Mouse (Mus musculus) kidney, postnatal 0 days (tissue): ENCODE results near the gene Pgd. TPM values are rescaled to one million over a fixed set of nuclear protein-coding genes. Genes with fewer than 3 reads are reported as not detected.
"Not testable (repeated sequence)": the region's sequence is repeated elsewhere in the genome, so short reads cannot be mapped to it uniquely, and the experiment has no call there.

Experiments
- ATAC-seq: fragments of 200-750 bp; cut with Nextera tagmentation; replicated peaks from 2 replicates; pipeline ENCODE4 v1.8.0; 2017; ENCODE audit warnings: low read depth, moderate number of reproducible peaks, moderate TSS enrichment, moderate library complexity; ENCODE audit not compliant: low FRiP score
- DNase-seq: peaks from one replicate; pipeline ENCODE4 v3.0.0-alpha.2; 2016; ENCODE audit warnings: low spot score
- H3K27ac ChIP-seq: fragments of 300-500 bp; sonication (generic); 2 replicates; pipeline ENCODE4 v1.5.1; 2014; ENCODE audit warnings: mild to moderate bottlenecking
- H3K27me3 ChIP-seq: fragments of 300-500 bp; sonication (generic); 2 replicates; pipeline ENCODE4 v1.6.1; 2014; ENCODE audit warnings: low read length, mixed read lengths; ENCODE audit not compliant: insufficient read depth
- H3K36me3 ChIP-seq: fragments of 300-500 bp; sonication (generic); 2 replicates; pipeline ENCODE4 v1.6.1; 2014; ENCODE audit warnings: low read length, mixed read lengths; ENCODE audit not compliant: insufficient read depth
- H3K4me1 ChIP-seq: fragments of 300-500 bp; sonication (generic); replicated peaks from 2 replicates; pipeline ENCODE4 v1.6.1; 2014; ENCODE audit warnings: antibody characterized with exemption, low read length, mixed read lengths; ENCODE audit not compliant: insufficient read depth
- H3K4me2 ChIP-seq: fragments of 300-500 bp; sonication (generic); 2 replicates; pipeline ENCODE4 v1.6.1; 2014; ENCODE audit warnings: mild to moderate bottlenecking, low read length, moderate library complexity, mixed read lengths
- H3K4me3 ChIP-seq: fragments of 300-500 bp; sonication (generic); replicated peaks from 2 replicates; pipeline ENCODE4 v1.5.1; 2014; ENCODE audit warnings: low read depth, low read length
- H3K9ac ChIP-seq: fragments of 300-500 bp; sonication (generic); 2 replicates; pipeline ENCODE4 v1.6.1; 2014; ENCODE audit warnings: low read depth, low read length
- H3K9me3 ChIP-seq: fragments of 300-500 bp; sonication (generic); replicated peaks from 2 replicates; pipeline ENCODE4 v1.6.1; 2016; ENCODE audit warnings: low read length, inconsistent platforms, mixed read lengths
- CTCF ChIP-seq: IDR thresholded peaks from 2 replicates; pipeline ENCODE4 v1.5.1; 2016; ENCODE audit warnings: antibody characterized with exemption, low read depth, mild to moderate bottlenecking, moderate library complexity
- WGBS: fragments of 180-500 bp; shearing (Covaris S2); extraction: QIAGEN DNeasy Blood & Tissue Kit; methylation state at CpG from one replicate; pipeline ENCODE4 v1.1.7; 2014; 5-methylcytosine and 5-hydroxymethylcytosine counted together
- polyA plus RNA-seq: library from polyadenylated mRNA; unstranded; fragments of >200 nt; fragmentation: Nextera tagmentation; extraction: Ambion mirVana; gene quantifications from 2 replicates; pipeline ENCODE4 v1.2.1, GENCODE M21; 2015

The Pgd gene
- polyA plus RNA-seq, 1 experiment from 2014 or later = 95.4 TPM

- Histone ChIP-seq H3K27me3 (no peaks in the 10 kb centered on the region), H3K4me2 (no peak overlapping the region), H3K9ac (no peak overlapping the region), H3K9me3 (no peaks in the 10 kb centered on the region), H3K4me3 (no peak overlapping the region), H3K36me3 (no peaks in the 10 kb centered on the region), H3K27ac (no peak overlapping the region), H3K4me1 (no peaks in the 10 kb centered on the region)
- WGBS = 53% methylated on average over 5 of the region's 5 CpGs
- no peak for TF ChIP-seq CTCF
- ATAC-seq (no peak), DNase-seq (no peak)
Measured at GRCm38 (mm10) chr4:149171581-149171981, 5.0 kb upstream of the Pgd start.

- H3K9ac ChIP-seq = no peak overlapping the region
- peak overlapping the region; percentile 38; the same call in 1 of the 2 replicates for H3K27ac ChIP-seq
- no peaks in the 10 kb centered on the region for H3K9me3 ChIP-seq
- H3K36me3 ChIP-seq = no peaks in the 10 kb centered on the region
- WGBS = 56% methylated on average over 7 of the region's 7 CpGs
- TF ChIP-seq CTCF = no peak
- H3K27me3 ChIP-seq = no peaks in the 10 kb centered on the region
- no peak overlapping the region for H3K4me2 ChIP-seq
- DNase-seq (peak; percentile 43), ATAC-seq (no peak)
- H3K4me1 ChIP-seq = peaks cover 4% of the 10 kb centered on the region; the same call in 1 of the 2 replicates
- H3K4me3 ChIP-seq = no peak overlapping the region
Measured at GRCm38 (mm10) chr4:149170394-149170931, 3.9 kb upstream of the Pgd start.

GRCm38 (mm10) chr4:149169926-149170325 is 3.4 kb upstream of the Pgd start:
- H3K27me3 ChIP-seq, H3K4me2 ChIP-seq, H3K9me3 ChIP-seq, ATAC-seq, H3K36me3 ChIP-seq, H3K4me1 ChIP-seq, H3K4me3 ChIP-seq, DNase-seq, H3K9ac ChIP-seq: not testable (repeated sequence)
- H3K27ac ChIP-seq = peak overlapping the region; percentile 38; the same call in 1 of the 2 replicates
- WGBS = 85% methylated on average over 6 of the region's 8 CpGs

GRCm38 (mm10) chr4:149168016-149168415 is 1.4 kb upstream of the Pgd start:
- H3K9ac ChIP-seq = no peak overlapping the region
- H3K27ac ChIP-seq = no peak overlapping the region
- no peak for TF ChIP-seq CTCF
- no peaks in the 10 kb centered on the region for H3K27me3 ChIP-seq
- H3K4me3 ChIP-seq = no peak overlapping the region
- ATAC-seq (no peak), DNase-seq (no peak)
- H3K9me3 ChIP-seq = no peaks in the 10 kb centered on the region
- 68% methylated on average over 2 of the region's 2 CpGs for WGBS
- H3K36me3 ChIP-seq = 0 out of 2 replicates have a peak, but pooled peaks cover 10% of the 10 kb centered on the region
- H3K4me2 ChIP-seq = no peak overlapping the region
- peaks cover 6% of the 10 kb centered on the region; the same call in 1 of the 2 replicates for H3K4me1 ChIP-seq

- Histone ChIP-seq H3K27me3 (no peaks in the 10 kb centered on the region), H3K9ac (peak overlapping the region; percentile 29), H3K36me3 (0 out of 2 replicates have a peak, but pooled peaks cover 10% of the 10 kb centered on the region), H3K4me3 (peak overlapping the region; percentile 79), H3K4me1 (peaks cover 6% of the 10 kb centered on the region; the same call in 1 of the 2 replicates), H3K27ac (peak overlapping the region; percentile 85), H3K4me2 (peak overlapping the region; percentile 66), H3K9me3 (no peaks in the 10 kb centered on the region)
- peak; percentile 14; the same call in 1 of the 2 replicates for ATAC-seq
- WGBS = under 1% methylated on average over 27 of the region's 27 CpGs
- DNase-seq = peak; percentile 49
- TF ChIP-seq CTCF = no peak
Measured at GRCm38 (mm10) chr4:149166957-149167611, 513 bp upstream of the Pgd start.

- Histone ChIP-seq H3K27me3 (no peaks in the 10 kb centered on the region), H3K9ac (no peak overlapping the region), H3K4me2 (no peak overlapping the region), H3K27ac (no peak overlapping the region), H3K9me3 (no peaks in the 10 kb centered on the region), H3K36me3 (peaks cover 27% of the 10 kb centered on the region; the same call in 1 of the 2 replicates), H3K4me1 (peaks cover 6% of the 10 kb centered on the region; the same call in 1 of the 2 replicates), H3K4me3 (no peak overlapping the region)
- no peak for DNase-seq
- WGBS = 48% methylated on average over 5 of the region's 5 CpGs
- ATAC-seq = no peak
- TF ChIP-seq CTCF = peak; percentile 46
Measured at GRCm38 (mm10) chr4:149164150-149164549, 2.4 kb downstream of the Pgd start.
